Mouse (Mus musculus) retina, embryonic 14.5 days (tissue): ENCODE results near the gene Mzf1.

Source experiments
- DNase-seq: peaks from one replicate; pipeline ENCODE4 v3.0.0-alpha.2; 2015; ENCODE audit warnings: low spot score

Gene Mzf1

DNA sequence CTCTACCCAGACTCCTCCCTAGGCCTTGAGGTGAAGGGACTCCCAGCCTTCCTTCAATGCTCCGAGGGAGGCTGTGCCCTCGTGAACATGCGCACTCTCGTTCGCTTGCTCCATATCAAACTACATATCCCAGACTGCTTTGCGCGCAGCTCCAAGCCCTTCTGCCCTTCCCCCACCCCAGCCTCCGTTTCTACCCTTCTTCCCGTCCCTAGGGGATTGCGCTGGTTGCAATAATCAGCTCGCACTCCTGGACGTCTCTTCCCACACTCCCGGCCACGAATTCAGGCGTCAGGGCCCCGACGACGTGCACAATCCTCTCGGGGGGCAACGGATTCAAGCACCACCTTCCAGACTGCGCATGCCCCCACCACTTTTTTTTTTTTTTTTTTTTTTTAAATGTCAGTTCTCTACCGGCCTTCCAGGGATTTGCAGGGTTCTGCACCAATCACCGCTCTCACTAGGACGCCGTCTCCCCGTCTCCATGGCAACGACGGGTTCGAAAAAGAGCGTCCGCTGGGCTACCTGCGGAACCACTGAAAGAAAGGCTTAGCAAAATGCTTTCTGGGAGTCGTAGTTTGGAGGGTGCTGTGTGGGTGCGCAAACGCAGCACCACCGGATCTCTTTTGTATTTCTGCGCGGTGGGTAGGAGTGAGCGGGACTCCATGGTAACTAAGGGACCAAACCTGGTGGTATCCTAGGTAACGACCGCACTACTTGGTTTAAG is at the start of gene Mzf1:
Gene Mzf1, minus strand, starts transcription at position 478 of the 724 bp plus-strand sequence.
- DNase-seq, result peak; percentile 96

DNA sequence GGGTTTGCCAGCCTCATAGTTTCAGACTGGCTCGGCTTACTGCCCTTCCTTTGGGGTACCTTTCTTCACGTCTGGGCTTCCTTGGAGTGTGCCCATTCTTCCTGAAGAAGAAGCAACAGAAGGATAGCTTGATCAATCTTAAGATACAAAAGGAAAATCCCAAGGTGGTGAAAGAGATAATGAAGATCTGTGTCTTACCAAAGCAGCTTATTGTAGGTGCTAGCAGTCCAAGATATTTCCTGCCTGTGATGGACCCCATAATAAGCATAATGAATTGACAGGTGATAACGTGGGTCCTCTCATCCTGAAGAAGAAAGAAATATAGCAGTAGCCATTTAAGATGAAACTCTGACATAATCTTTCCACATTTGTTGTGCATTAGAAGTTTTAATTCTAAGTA is 40.5 kb upstream of the Mzf1 start, which contains the start of gene Vmn1r85:
Gene Vmn1r85, minus strand, starts transcription at position 101 of the 400 bp plus-strand sequence.
- no peak for DNase-seq

DNA sequence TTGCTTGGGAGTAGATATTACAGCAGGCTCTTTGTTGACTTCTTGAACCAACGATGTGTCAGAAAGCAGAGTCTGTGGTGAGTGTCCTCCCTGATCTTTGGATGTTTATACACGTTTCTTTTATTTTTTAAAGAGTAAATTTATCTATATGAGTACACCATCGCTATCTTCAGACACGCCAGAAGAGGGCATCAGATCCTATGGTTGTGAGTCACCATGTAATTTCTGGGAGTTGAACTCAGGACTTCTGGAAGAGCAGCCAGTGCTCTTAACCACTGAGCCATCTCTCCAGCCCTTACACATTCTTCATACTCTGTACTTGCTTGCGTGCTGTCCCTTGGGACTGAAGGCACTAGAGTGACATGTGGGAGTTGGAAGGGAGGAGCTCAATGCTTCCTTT is 17.7 kb upstream of the Mzf1 start:
- no peak for DNase-seq

DNA sequence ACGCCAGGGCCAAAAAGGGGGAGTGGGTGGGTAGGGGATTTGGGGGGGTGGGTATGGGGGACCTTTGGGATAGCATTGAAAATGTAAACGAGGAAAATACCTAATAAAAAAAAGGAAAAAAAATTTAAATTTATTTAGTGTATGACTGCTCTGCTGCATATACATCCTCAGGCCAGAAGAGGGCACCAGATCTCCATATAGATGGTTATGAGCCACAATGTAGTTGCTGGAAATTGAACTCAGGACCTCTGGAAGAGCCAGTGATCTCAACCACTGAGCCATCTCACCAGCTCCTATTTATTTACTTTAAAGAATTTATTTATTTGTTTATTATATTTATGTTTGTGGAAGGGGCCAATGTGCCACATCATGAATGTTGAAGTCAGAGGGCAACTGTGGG is 8.8 kb upstream of the Mzf1 start:
- DNase-seq, result peak; percentile 30

DNA sequence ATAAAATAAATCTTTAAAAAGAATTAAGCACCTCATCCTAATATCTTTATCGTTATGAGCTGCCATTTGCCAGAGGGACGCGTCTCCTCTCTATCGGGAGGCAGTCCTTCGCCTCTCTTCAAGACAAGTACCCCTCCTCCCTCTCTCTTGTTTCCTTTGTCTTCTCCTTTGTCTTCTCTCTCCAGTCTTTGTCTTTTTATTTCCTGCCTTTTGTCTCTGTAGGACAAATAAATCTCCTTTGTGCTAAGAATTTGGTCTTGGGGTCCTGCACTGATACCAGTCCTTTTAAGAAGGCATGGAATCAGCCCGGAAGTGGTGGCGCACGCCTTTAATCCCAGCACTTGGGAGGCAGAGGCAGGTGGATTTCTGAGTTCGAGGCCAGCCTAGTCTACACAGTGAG is 5.0 kb upstream of the Mzf1 start:
- no peak for DNase-seq

DNA sequence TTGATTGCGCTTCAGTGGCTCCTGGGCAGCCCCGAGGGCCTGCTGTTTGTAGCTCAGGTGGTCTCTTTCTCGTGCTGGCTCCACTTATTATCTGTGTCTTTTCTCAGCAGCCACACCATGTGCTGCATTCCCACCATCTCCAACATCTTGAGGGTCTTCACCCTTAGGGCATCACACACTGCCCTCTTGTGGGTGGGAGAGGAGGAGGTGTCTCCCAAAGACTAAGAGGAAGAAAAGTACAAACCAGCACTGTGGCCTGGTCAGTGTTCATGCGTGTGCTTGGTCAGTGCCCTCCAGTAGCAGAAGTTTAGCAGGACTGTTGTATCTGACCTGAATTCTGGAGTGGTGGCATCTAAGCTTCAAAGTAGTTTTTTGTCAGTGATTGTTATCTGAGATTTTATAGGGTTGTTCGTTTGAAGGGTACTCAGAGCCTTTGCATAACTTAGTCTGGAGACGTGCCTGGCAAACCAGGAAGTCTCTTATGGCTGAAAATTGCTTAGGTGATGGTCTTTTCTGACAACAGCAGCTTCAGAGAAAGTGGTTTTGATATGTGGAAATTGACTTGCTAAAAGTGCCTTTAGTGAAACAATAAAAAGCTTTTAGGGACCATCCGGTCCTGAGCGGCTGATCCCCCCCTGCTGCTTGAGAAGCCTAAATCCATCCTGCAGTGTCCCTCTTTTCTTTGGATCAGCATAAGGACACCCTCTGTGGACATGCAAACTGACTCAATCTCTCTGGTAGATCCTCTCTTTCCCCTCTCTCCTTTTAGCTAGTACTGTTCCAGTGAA is 2.5 kb upstream of the Mzf1 start:
- DNase-seq, result peak; percentile 44

DNA sequence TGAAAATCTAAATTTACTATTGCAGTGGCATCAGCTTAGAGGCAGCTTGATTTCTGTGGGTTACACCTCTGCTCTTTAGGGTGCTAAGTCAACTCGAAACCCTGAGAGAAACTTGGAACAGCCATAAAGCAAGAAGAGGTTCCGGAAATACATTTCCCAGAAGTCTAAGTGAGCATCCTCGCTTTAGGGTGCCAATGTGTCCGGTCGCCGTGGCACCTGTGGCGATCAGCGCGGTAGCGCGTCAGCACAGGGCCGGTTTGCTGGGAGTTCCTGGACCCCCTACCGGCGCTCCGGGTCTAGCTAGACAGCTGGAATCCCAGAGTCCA is 640 bp downstream of the Mzf1 start:
- no peak for DNase-seq

DNA sequence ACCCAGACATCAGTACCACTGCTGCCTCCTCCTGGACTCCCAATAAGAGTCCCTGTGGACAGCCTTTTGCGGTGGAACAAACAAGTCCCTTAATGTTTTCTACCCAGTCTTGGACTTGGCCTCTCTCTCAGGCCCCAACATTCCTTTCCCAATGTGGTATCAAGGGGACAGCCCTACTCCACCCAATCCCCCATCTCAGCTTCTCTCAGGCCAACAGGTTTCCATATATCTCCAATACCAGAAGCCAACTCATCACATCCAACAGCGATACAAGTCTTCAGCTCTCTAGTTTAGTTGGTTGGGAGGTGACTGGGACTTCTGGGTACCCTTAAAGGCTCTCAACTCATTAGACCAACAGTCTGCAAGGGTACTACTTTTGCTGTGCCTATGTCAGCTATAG is 1.1 kb downstream of the Mzf1 start:
- no peak for DNase-seq

DNA sequence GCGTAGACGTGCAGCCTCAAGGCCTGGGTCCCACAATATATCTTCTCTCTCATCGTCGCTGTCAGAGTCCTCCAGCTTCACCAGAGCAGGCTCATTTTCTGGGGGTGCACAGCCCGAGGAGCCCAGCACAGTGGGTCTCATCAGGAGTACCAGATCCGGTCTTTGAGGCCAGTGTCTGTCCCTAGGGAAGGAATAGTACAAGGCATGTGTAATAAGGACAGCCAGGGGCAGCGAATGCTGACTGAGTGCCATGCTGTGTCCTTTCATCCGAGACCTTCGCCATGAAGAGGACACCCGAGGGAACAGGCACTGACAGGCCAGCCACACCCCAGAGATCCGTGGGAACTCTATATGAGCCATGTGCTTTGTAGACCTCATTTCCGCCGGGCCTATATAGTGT is 1.6 kb downstream of the Mzf1 start:
- DNase-seq, result no peak

DNA sequence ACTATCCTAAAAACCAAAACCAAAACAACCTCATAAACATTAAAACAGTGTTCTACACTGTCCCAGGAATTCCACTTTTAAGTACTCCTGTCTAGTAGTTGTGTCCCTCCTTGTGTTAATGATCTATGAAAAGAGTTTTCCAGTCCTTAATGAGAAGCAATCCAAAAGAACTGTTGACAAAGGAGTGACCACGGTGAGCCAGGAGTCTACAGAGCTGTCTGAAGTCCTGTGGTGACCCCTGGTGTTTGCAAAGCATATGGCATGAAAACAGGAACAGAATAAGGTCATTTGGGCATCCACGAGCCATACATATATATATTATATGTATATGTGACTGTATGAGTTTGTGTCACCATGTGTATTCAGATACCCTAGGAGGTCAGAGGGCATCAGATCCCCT is 8.5 kb downstream of the Mzf1 start:
- peak; percentile 84 for DNase-seq

DNA sequence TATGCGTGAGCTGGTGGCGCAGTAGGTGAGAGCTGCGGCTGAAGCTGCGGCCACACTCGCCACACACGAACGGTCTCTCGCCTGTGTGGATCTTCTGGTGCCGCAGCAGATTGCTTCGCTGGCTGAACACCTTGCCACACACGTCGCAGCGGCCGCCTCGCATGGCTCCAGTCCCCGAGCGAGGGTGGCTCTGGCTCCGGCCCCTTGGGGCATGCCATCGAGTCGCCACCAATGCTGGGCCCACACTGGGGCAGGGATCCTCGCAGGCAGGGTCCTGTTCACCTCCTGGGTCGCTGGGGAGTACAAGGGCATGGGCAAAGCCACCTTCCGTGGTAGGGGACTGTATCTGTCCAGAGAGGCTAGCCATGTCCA is 10.3 kb downstream of the Mzf1 start:
- DNase-seq, result no peak

DNA sequence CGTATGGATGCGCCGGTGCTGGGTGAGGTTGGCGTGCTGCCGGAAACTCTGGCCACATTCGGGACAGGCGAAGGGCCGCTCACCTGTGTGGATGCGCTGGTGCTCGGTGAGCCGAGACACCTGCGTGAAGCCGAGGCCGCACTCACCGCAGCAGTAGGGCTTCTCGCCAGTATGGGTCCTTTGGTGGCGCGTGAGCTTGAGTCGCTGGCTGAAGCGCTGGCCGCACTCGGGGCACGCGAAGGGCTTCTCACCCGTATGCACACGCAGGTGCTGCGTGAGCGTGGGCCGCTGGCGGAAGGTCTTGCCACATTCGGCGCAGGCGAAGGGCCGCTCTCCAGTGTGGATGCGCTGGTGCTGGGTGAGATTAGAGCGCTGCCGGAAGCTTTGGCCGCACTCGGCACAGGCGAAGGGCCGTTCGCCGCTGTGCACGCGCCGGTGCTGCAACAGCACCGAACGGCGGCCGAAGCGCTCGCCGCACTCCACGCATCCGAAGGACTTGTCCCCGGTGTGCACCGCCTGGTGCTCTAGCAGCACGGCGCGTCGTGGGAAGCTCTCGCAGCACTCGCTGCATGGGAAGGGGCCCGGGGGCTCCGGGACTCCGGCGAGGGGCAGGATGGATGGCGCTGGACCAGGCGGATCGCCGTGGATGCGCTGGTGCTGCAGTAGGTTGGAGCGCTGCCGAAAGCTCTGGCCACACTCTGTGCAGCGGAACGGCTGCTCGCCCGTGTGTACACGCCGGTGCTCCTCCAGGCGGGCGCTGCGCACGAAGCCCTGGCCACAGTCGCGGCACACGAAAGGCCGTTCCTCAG is 10.9 kb downstream of the Mzf1 start:
- no peak for DNase-seq

DNA sequence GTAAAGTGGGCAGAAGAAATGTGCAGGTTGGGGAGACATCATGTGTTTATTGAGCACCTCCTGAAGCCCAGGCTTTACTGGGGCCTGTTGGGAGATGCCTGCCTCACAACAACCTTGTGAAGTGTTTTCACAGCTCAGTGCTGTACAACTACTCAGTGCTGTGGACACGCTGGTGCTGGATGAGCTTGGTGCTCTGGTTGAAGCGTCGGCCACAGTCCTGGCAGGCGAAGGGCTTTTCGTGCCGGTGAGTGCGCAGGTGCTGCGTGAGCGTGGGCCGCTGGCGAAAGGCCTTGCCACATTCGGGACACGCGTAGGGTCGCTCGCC is 11.5 kb downstream of the Mzf1 start:
- DNase-seq, result no peak

DNA sequence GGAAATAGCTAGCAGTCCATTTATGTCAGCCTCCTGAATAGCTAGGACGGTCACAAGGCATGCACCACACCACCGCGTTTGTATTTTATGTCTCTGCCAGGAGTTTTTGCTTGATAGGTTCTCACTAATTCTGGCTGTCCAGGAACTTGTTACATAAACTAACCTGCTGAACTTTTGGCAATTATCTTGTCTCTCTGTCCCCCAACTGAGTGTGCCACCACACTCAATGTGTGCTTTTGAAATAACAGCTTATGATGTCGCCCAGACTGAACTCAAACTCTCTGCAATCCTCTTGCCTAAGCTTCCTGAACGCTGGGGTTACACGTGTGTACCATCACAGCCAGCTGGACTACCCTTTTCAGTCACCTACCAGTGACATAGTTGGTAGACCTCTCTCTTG is 12.1 kb downstream of the Mzf1 start:
- DNase-seq, result no peak

DNA sequence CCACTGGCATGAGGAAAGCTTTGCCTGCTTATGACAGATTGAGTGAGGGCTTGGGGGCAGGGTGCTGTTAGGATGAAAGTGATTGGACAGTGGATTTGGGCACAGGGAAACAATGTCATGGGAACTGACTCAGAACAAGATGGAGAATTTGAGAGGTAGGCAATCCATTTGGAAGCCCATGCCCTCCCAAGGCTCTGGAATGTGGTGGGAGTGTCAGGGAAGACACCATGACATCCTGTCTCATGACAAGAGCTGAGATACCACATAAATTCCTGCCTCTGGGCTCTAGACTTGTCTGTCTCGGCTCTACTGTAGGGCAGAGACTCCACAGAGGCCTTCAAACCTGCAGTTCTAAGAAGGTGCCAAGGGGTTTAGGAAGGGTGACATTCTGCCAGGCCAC is 13.3 kb downstream of the Mzf1 start:
- no peak for DNase-seq

DNA sequence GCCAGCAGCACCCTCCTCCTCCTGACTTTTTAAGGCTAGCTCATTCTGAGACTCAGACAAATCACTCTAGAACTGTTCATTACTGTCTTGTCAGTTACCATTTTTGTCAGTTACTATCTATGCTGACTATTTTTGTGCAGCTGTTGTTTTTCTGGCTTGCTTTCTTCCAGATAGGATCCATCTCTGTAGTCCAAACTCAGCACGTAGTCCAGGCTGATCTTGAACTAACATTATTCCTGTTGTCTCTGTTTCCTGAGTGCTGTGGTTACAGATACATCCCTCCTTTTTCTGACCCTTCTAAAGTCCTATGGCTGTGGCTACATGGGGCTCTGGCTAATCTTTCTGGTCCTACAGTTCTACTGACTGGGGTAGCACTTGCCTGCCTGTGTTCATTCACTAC is 15.4 kb downstream of the Mzf1 start:
- DNase-seq, result no peak

DNA sequence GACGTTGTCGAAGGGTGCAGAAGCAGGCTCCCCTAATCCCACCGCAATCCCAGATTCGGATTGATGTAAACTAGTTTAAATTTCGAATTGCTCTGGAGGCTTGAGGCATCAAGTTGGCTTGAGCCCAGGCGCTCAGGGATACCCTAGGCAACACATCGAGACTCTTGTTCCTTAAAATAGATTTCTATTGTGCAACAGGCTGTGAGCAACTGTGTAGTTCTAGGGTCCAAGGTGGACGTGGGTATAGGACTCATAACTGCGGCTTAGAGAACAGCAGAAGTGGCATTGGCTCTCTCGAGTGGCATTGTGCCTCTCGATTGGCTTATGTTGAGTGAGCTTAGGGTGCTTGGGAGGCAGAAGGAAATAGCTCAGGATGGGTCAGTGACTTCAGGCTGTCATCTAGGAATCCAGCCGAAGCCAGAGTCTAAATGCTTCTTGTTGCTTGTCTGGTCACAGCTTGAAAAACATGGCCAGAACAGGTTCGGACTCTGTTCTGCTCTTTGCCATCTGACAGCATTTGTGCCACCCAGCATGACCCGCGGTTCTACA is 15.9 kb downstream of the Mzf1 start:
- DNase-seq, result no peak

DNA sequence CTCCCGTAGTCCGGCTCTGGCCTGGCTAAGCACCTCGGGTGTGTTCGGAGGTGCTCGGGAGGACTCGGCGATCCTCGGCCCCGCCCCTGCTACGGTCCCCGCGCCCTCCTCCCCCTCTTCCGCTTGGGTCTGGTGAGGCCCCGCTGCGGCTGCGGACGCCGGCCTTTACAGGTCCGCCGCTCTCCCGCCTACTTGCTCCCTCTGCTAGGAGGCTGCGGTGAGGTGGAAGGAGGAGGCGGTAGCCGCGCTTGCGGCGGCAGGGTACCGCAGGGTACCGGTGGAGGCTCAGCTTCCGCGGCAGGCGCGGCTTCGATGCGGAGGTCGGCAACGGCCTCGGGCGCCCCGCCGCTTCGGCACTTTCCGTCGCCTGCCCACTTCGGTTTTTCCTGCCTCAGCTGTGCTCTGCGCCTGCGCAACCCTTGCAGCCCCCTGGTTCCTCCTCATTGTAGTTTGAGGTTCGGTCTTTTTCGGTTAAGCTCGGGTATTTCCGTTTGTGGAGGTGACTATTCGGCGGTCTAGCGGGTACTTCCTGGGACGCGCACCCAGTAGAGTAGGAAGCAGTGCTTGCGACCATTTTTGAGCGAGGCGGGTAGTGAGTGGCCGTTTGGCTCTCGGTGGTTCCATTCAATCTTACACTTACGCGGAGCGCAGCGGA is 16.5 kb downstream of the Mzf1 start, which contains the start of gene Ube2m:
Gene Ube2m, minus strand, starts transcription at position 375 of the 655 bp plus-strand sequence.
- peak; percentile 99 for DNase-seq

DNA sequence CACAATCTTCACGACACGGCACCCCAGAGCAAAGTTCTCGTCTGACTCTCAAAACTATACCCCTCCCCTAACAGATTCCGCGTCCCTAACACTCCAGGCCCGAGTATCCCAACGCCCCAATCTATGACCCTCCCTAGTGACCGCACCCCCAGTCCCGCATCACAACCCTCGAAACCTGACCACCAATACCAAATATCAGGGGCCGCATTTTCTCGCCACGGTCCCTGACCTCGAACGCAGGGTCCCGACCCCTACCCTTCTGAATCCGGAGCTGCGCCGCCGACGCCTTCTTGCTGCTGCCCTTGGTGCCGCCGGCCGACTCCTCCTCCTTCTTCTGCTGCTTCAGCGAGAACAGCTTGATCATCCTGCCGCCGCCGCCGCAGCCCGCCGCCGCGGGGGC is 17.2 kb downstream of the Mzf1 start:
- no peak for DNase-seq

DNA sequence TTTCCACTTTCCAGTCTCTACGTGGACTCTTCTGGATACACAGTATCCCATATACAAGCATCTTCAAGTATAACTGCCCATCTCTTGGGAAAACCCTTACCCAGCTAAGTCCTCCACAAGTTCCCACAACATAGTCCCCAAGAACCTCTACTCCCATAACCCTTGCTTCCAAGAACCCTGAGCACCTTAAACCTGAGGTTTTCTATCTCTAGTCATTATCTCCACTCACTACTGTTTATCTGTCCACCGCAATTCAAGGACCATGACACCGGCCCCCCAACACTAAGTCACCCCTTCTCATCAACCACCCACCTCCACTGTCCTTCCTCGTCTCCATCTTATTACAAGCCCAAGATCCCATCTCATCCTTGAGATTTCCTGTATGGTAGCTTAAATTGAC is 17.8 kb downstream of the Mzf1 start:
- DNase-seq, result no peak

DNA sequence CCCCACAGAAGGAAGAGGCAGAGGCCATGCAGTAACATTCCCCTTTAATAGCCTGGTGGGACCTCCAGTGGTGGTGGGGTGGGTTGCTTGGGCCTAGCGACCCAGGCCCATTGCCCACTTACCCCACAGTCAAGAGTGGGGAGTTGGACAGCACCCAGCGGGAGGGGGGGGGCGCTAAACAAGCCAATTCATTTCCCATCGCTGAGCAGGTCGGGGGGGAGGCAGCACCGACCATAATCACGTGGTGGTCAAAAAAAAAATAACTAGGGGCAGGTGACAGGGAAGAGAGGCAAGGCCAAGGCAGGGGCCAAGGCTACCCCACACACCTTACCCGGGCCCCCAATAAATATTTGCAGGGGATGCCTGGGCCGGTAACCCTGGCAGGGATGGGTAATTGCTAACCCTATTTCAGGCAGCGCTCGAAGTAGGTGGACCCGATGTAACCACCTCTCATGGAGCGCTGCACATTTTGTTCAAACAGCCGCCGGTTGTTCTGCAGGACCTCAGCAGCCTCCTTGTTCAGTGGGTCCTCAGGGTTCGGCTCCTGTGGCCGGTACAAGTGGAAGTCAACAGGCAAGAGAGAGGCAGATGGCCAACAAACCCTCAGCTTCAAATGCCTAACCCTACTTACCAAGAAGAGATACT is 19.2 kb downstream of the Mzf1 start:
- no peak for DNase-seq
